Mouse (Mus musculus): Measurements from ENCODE around the gene Shisa4. TPM values are rescaled to one million over a fixed set of nuclear protein-coding genes. Genes with fewer than 3 reads are reported as not detected.

The Shisa4 gene
- total RNA-seq, 1 experiment = 15.7 TPM

DNA sequence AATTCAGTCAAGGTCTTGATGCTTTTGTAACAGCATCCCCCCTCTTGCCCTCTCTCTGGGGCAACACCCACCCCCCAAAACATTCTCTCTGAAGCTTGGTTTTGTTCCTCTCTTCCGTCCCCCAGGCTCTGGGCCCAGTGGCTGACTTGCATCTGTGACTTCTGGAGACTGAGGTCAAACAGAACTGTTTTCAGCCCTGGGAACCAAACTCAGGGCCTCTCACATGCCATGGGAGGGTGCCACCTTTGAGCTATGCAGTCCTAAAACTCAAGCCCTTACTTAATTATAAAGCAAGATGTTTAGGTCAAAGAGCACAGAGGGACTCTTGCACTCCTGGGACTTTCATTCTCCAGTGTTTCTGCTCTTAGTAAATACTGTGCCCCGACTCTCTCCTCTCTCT is 49.1 kb downstream of the Shisa4 start:
- no peak overlapping the region for H3K27ac ChIP-seq (ENCODE audit: insufficient read depth, low read depth, low read length, poor library complexity, severe bottlenecking)
- no peak for DNase-seq (ENCODE audit: low read depth, low spot score)
- no peak overlapping the region for H3K4me3 ChIP-seq (ENCODE audit: insufficient read depth in 1 of 2, low read depth in 1 of 2, low read length in 2 of 2, poor library complexity in 1 of 2, severe bottlenecking in 1 of 2)
- H3K4me1 ChIP-seq (ENCODE audit: control insufficient read depth in 2 of 2, insufficient read depth in 2 of 2, low read length in 2 of 2, poor library complexity in 1 of 2) = peaks cover 4 to 6% of the 10 kb centered on the region in 2 experiments; a peak in 1 of 4 replicates
- no peak for TF ChIP-seq ZC3H11A (IDR thresholded peaks at IDR 0.05; ENCODE audit: borderline replicate concordance, low read depth, low read length)
- no peak for TF ChIP-seq MAFK (IDR thresholded peaks at IDR 0.05; ENCODE audit: insufficient read depth, low read depth, low read length)
- TF ChIP-seq HCFC1 (IDR thresholded peaks at IDR 0.05; ENCODE audit: borderline replicate concordance, insufficient read depth, low read length) = no peak
- no peak for TF ChIP-seq ZNF384 (IDR thresholded peaks at IDR 0.05; ENCODE audit: low read depth, low read length)
- TF ChIP-seq CHD2 (IDR thresholded peaks at IDR 0.05; ENCODE audit: low read depth, low read length) = no peak
- H3K36me3 ChIP-seq (ENCODE audit: control insufficient read depth, insufficient read depth, low read length, poor library complexity, severe bottlenecking) = no peaks in the 10 kb centered on the region
- in situ Hi-C loops (cut with MboI; ENCODE audit: low sequenced_read_pairs in 2 of 2, unreplicated experiment in 2 of 2) = no loop called here
- no peak overlapping the region for H3K9ac ChIP-seq (ENCODE audit: insufficient read depth, low read depth, low read length, poor library complexity, severe bottlenecking)
- H3K9me3 ChIP-seq (ENCODE audit: control insufficient read depth, insufficient read depth, low read depth, low read length) = no peaks in the 10 kb centered on the region

DNA sequence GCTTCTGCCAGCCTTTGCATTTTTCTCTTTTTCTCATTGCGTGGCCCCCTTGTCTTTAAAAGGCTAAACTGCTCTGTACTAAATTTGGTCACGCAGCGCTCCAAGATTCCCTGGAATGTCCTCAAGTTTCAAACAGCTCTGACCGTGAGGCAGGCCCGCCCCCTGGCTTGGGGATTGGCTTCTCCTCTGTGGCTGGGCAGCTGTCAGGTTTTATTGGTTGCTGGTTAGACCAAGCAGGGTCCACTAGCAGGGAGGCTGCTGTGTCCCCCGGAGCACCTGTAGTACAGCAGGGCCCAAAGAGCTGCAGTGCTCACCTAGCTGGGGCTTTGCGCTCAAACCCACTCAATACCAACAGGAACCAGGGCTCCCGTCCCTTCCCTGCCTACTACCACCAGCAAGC is 50.5 kb downstream of the Shisa4 start, which contains the start of gene Lmod1:
TSS of gene Lmod1 (plus strand) at position 237 of the 400 bp plus-strand sequence.
- DNase-seq (ENCODE audit: low read depth, low spot score) = no peak
- peaks cover 4 to 6% of the 10 kb centered on the region in 2 experiments; a peak in 1 of 4 replicates for H3K4me1 ChIP-seq (ENCODE audit: control insufficient read depth in 2 of 2, insufficient read depth in 2 of 2, low read length in 2 of 2, poor library complexity in 1 of 2)
- no peaks in the 10 kb centered on the region for H3K36me3 ChIP-seq (ENCODE audit: control insufficient read depth, insufficient read depth, low read length, poor library complexity, severe bottlenecking)
- in situ Hi-C loops (cut with MboI; ENCODE audit: low sequenced_read_pairs in 2 of 2, unreplicated experiment in 2 of 2) = no loop called here
- H3K9ac ChIP-seq (ENCODE audit: insufficient read depth, low read depth, low read length, poor library complexity, severe bottlenecking) = no peak within 1 kb of the TSS
- H3K4me3 ChIP-seq (ENCODE audit: insufficient read depth in 1 of 2, low read depth in 1 of 2, low read length in 2 of 2, poor library complexity in 1 of 2, severe bottlenecking in 1 of 2) = peak within 1 kb of the TSS; percentile 5 to 47; a peak in 3 of 4 replicates
- H3K9me3 ChIP-seq (ENCODE audit: control insufficient read depth, insufficient read depth, low read depth, low read length) = no peaks in the 10 kb centered on the region
- H3K27ac ChIP-seq (ENCODE audit: insufficient read depth, low read depth, low read length, poor library complexity, severe bottlenecking) = no peak within 1 kb of the TSS
- no peak for TF ChIP-seq ZC3H11A (IDR thresholded peaks at IDR 0.05; ENCODE audit: borderline replicate concordance, low read depth, low read length)
- no peak for TF ChIP-seq CHD2 (IDR thresholded peaks at IDR 0.05; ENCODE audit: low read depth, low read length)
- TF ChIP-seq HCFC1 (IDR thresholded peaks at IDR 0.05; ENCODE audit: borderline replicate concordance, insufficient read depth, low read length) = no peak

DNA sequence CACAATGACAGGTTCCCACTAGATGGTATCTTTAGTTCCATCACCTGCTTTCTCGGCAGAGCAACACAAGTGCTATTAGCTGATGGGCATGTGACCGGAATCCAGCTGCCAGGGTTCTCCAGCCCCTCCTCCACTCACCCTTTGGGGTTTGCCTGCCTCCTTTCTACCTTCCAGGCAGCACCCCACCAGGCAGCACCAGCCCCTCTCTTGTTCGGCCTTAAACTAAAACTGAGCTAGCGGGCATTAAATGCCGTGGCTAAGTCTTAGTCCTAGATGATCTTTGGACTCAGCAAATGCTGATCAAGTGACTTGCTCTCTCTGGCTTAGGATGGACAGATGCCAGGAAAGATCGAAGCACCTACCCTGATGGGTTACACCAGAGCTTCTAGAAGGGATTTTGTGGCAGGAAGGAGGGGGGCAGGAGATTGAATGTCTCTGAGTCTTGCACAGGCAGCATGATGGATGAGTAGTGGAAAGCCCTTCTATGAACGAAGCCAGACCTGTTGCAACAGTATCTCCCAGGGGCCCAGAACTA is 51.6 kb downstream of the Shisa4 start:
- H3K4me1 ChIP-seq (ENCODE audit: control insufficient read depth in 2 of 2, insufficient read depth in 2 of 2, low read length in 2 of 2, poor library complexity in 1 of 2) = peaks cover 4 to 6% of the 10 kb centered on the region in 2 experiments; a peak in 1 of 4 replicates
- DNase-seq (ENCODE audit: low read depth, low spot score) = no peak
- no peaks in the 10 kb centered on the region for H3K9me3 ChIP-seq (ENCODE audit: control insufficient read depth, insufficient read depth, low read depth, low read length)
- H3K27ac ChIP-seq (ENCODE audit: insufficient read depth, low read depth, low read length, poor library complexity, severe bottlenecking) = no peak overlapping the region
- in situ Hi-C loops (cut with MboI; ENCODE audit: low sequenced_read_pairs in 2 of 2, unreplicated experiment in 2 of 2) = no loop called here
- no peak for TF ChIP-seq CHD2 (IDR thresholded peaks at IDR 0.05; ENCODE audit: low read depth, low read length)
- TF ChIP-seq MAFK (IDR thresholded peaks at IDR 0.05; ENCODE audit: insufficient read depth, low read depth, low read length) = no peak
- no peak for TF ChIP-seq ZC3H11A (IDR thresholded peaks at IDR 0.05; ENCODE audit: borderline replicate concordance, low read depth, low read length)
- no peak for TF ChIP-seq ZNF384 (IDR thresholded peaks at IDR 0.05; ENCODE audit: low read depth, low read length)
- no peak for TF ChIP-seq HCFC1 (IDR thresholded peaks at IDR 0.05; ENCODE audit: borderline replicate concordance, insufficient read depth, low read length)
- no peak overlapping the region for H3K9ac ChIP-seq (ENCODE audit: insufficient read depth, low read depth, low read length, poor library complexity, severe bottlenecking)
- no peaks in the 10 kb centered on the region for H3K36me3 ChIP-seq (ENCODE audit: control insufficient read depth, insufficient read depth, low read length, poor library complexity, severe bottlenecking)
- H3K4me3 ChIP-seq (ENCODE audit: insufficient read depth in 1 of 2, low read depth in 1 of 2, low read length in 2 of 2, poor library complexity in 1 of 2, severe bottlenecking in 1 of 2) = no peak overlapping the region

Other genes starting within 250 kb of the Shisa4 start
- 1.1 and 2.3 TPM in 2 replicates for gene Ptpn7, start 242.5 kb downstream of the Shisa4 start, total RNA-seq (2012; rRNA removed)
- 17.5 and 19.3 TPM in 2 replicates for gene Arl8a, start 228.4 kb downstream of the Shisa4 start, total RNA-seq (2012; rRNA removed)
- 0.26 TPM in 1 of 2 replicates, not detected in the other for gene Gpr37l1, start 207.6 kb downstream of the Shisa4 start, total RNA-seq (2012; rRNA removed)
- 9.4 and 13.4 TPM in 2 replicates for gene Elf3, start 116.7 kb downstream of the Shisa4 start, total RNA-seq (2012; rRNA removed)
- gene Rnpep, start 91.2 kb downstream of the Shisa4 start, total RNA-seq (2012; rRNA removed) = 19.1 and 21.8 TPM in 2 replicates
- 139 and 187 TPM in 2 replicates for gene Timm17a, start 61.5 kb downstream of the Shisa4 start, total RNA-seq (2012; rRNA removed)
- gene Lmod1, start 50.4 kb downstream of the Shisa4 start, total RNA-seq (2012; rRNA removed) = 1.6 and 2.6 TPM in 2 replicates
- gene Ipo9, start 55.3 kb upstream of the Shisa4 start, total RNA-seq (2012; rRNA removed) = 71.1 and 86.8 TPM in 2 replicates
- 10.4 and 11.4 TPM in 2 replicates for gene Nav1, start 232.1 kb upstream of the Shisa4 start, total RNA-seq (2012; rRNA removed)

Data from ES-E14 (cell line).